ENCODE assay signal across 8 mouse cellular contexts in genomic region chr11:108216064-108216463, GRCm38 (mm10).
DNase-seq lines count a peak whose midpoint lies in the region; ATAC-seq and TF ChIP-seq lines count a peak whose summit lies in the region.

No protein-coding gene starts in this region.

- peaks cover 21% of the 10 kb centered on the region for H3K4me1 ChIP-seq in lung, embryonic 14.5 days (ENCODE audit: insufficient read depth)
- H3K4me1 ChIP-seq in lung, postnatal 0 days (ENCODE audit: insufficient read depth, low read depth, low read length): peaks cover 2% of the 10 kb centered on the region; the same call in 1 of the 2 replicates
- H3K4me1 ChIP-seq in limb, embryonic 10.5 days: peaks cover 32% of the 10 kb centered on the region
- H3K4me1 ChIP-seq in thymus, adult 2 months (replicated peaks; ENCODE audit: control insufficient read depth, insufficient read depth, low read length): peaks cover 16% of the 10 kb centered on the region
- peaks cover 18% of the 10 kb centered on the region for H3K4me1 ChIP-seq in hindbrain, embryonic 13.5 days (replicated peaks)

- H3K4me3 ChIP-seq in lung, embryonic 14.5 days (ENCODE audit: low read depth, low read length): no peak overlapping the region
- no peak overlapping the region for H3K4me3 ChIP-seq in lung, postnatal 0 days (ENCODE audit: low read depth, low read length)
- H3K4me3 ChIP-seq in limb, embryonic 10.5 days: no peak overlapping the region
- no peak overlapping the region for H3K4me3 ChIP-seq in thymus, adult 2 months (ENCODE audit: control insufficient read depth, insufficient read depth, low read length)
- no peak overlapping the region for H3K4me3 ChIP-seq in hindbrain, embryonic 13.5 days

- TF ChIP-seq EP300 in lung, postnatal 0 days (IDR thresholded peaks at IDR 0.05): no peak

- 81% methylated on average over 7 of the region's 7 CpGs for WGBS in lung, embryonic 14.5 days
- WGBS in lung, postnatal 0 days: 86% methylated on average over 7 of the region's 7 CpGs
- 90% methylated on average over 7 of the region's 7 CpGs for WGBS in limb, embryonic 10.5 days
- 81% methylated on average over 7 of the region's 7 CpGs for WGBS in thymus, adult 2 months
- 73% methylated on average over 7 of the region's 7 CpGs for WGBS in hindbrain, embryonic 13.5 days

- 0 out of 2 replicates have a peak, but pooled peaks have one; percentile 24 for ATAC-seq in lung, embryonic 14.5 days (ENCODE audit: insufficient read depth)
- ATAC-seq in lung, postnatal 0 days: no peak
- no peak for ATAC-seq in hindbrain, embryonic 13.5 days (ENCODE audit: low FRiP score)

- H3K9me3 ChIP-seq in lung, embryonic 14.5 days (ENCODE audit: low read depth, low read length): no peaks in the 10 kb centered on the region
- H3K9me3 ChIP-seq in lung, postnatal 0 days (ENCODE audit: low read length): no peaks in the 10 kb centered on the region
- H3K9me3 ChIP-seq in limb, embryonic 10.5 days (replicated peaks): no peaks in the 10 kb centered on the region
- no peaks in the 10 kb centered on the region for H3K9me3 ChIP-seq in hindbrain, embryonic 13.5 days

- TF ChIP-seq CTCF in lung, embryonic 14.5 days (IDR thresholded peaks at IDR 0.05; ENCODE audit: low read depth): no peak
- no peak for TF ChIP-seq CTCF in lung, postnatal 0 days (IDR thresholded peaks at IDR 0.05)
- no peak for TF ChIP-seq CTCF in thymus, adult 2 months (IDR thresholded peaks at IDR 0.05; ENCODE audit: borderline replicate concordance, control insufficient read depth, extremely low read depth, insufficient read depth, low read length, poor library complexity)

- H3K9ac ChIP-seq in lung, embryonic 14.5 days: no peak overlapping the region
- no peak overlapping the region for H3K9ac ChIP-seq in lung, postnatal 0 days (replicated peaks; ENCODE audit: low read depth)
- H3K9ac ChIP-seq in hindbrain, embryonic 13.5 days: no peak overlapping the region

- intact Hi-C loops in left cerebral cortex, postnatal 14 days (cut with DNase I): no loop called here

- H3K27ac ChIP-seq in lung, embryonic 14.5 days (ENCODE audit: low read depth): no peak overlapping the region
- no peak overlapping the region for H3K27ac ChIP-seq in lung, postnatal 0 days (ENCODE audit: low read length)
- H3K27ac ChIP-seq in limb, embryonic 10.5 days: peak overlapping the region; percentile 46; the same call in 1 of the 2 replicates
- no peak overlapping the region for H3K27ac ChIP-seq in thymus, adult 2 months (ENCODE audit: control insufficient read depth, insufficient read depth, low read length)
- no peak overlapping the region for H3K27ac ChIP-seq in hindbrain, embryonic 13.5 days

- DNase-seq in heart, adult 11 months: peak; percentile 84
- no peak for DNase-seq in heart, adult 8-10 months (ENCODE audit: low spot score)
- no peak for DNase-seq in lung, embryonic 14.5 days
- DNase-seq in lung, postnatal 0 days (ENCODE audit: low spot score): no peak
- DNase-seq in limb, embryonic 10.5 days (ENCODE audit: low spot score): no peak
- DNase-seq in thymus, adult 2 months: peak; percentile 37
- DNase-seq in left cerebral cortex, postnatal 14 days (ENCODE audit: low spot score in 2 of 2): no peak

- H3K4me2 ChIP-seq in lung, embryonic 14.5 days: no peak overlapping the region
- H3K4me2 ChIP-seq in lung, postnatal 0 days (replicated peaks; ENCODE audit: low read depth, low read length): no peak overlapping the region
- no peak overlapping the region for H3K4me2 ChIP-seq in hindbrain, embryonic 13.5 days

- no peak for TF ChIP-seq POLR2A in thymus, adult 2 months (IDR thresholded peaks at IDR 0.05; ENCODE audit: control insufficient read depth, extremely low read depth, insufficient read depth, low read length, poor library complexity)

- no peaks in the 10 kb centered on the region for H3K36me3 ChIP-seq in lung, embryonic 14.5 days (ENCODE audit: insufficient read depth)
- H3K36me3 ChIP-seq in lung, postnatal 0 days (ENCODE audit: insufficient read depth, low read length): no peaks in the 10 kb centered on the region
- H3K36me3 ChIP-seq in limb, embryonic 10.5 days: no peaks in the 10 kb centered on the region
- H3K36me3 ChIP-seq in thymus, adult 2 months (ENCODE audit: control insufficient read depth, insufficient read depth, low read length): no peaks in the 10 kb centered on the region
- no peaks in the 10 kb centered on the region for H3K36me3 ChIP-seq in hindbrain, embryonic 13.5 days

- no peaks in the 10 kb centered on the region for H3K27me3 ChIP-seq in lung, embryonic 14.5 days (ENCODE audit: insufficient read depth, low read length)
- no peaks in the 10 kb centered on the region for H3K27me3 ChIP-seq in lung, postnatal 0 days (replicated peaks; ENCODE audit: insufficient read depth, low read length)
- H3K27me3 ChIP-seq in limb, embryonic 10.5 days (ENCODE audit: low read depth, poor library complexity, severe bottlenecking): no peaks in the 10 kb centered on the region
- no peaks in the 10 kb centered on the region for H3K27me3 ChIP-seq in thymus, adult 2 months (ENCODE audit: control insufficient read depth, insufficient read depth, low read length)
- H3K27me3 ChIP-seq in hindbrain, embryonic 13.5 days: no peaks in the 10 kb centered on the region

Comparison
In these comparisons a context has a peak if more than half of its experiments do, and no peak if none do; other contexts are left out.
1. DNase-seq: peak in heart, adult 11 months (single experiment) and thymus, adult 2 months (single experiment); none in heart, adult 8-10 months (single experiment), lung, embryonic 14.5 days (single experiment), lung, postnatal 0 days (single experiment), limb, embryonic 10.5 days (single experiment) and left cerebral cortex, postnatal 14 days (0 of 2).